ENCODE assay signal across 8 mouse cellular contexts in the genomic region with DNA sequence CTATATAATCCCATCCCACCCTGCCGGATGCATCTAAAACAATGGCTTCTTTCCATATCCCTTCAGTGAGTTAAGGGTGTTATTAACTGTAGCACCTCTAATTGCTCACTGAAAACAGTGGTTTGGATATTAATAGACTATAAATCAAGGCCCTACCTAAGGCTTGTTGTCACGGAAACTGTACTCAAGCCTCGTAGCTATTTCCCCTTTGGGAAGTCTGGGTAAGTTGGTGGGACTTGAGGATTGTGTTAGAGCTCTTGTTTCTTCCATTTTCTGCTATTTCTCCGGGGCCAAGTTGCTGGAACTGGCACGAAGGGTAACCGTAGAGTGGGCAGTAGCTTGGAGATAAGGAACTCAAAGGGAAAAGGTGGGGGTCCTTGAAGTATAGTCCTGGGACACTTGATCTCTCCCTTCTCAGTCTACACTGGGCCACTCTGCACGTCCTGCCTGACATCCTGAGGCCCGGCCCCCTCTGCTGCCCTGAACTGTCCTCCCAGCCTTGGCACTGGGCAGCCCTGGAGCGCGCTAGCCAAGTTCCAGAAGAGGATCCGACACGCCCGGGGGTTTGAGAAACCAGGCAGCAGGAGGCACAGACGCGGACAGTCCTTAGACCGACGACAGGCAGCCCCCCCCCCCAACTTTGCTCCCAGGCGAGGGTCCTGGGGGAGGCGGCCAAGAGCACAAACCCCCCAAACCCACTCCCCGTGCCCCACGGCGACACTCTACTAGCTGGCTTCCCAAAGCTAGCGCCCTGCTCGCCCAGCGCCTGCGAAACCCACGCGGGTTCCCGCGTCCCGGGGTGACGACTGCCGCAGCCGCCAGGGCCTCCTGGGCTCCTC. TPM values are rescaled to one million over a fixed set of nuclear protein-coding genes. Genes with fewer than 3 reads are reported as not detected.
DNase-seq lines count a peak whose midpoint lies in the region; ATAC-seq and TF ChIP-seq lines count a peak whose summit lies in the region.

No protein-coding gene starts in this region.

- DNase-seq in CH12.LX (ENCODE audit: extremely low read depth), result no peak
- DNase-seq in adrenal gland, postnatal 14 days, result peak; percentile 80
- peak; percentile 49 for DNase-seq in embryonic facial prominence, embryonic 10.5 days (ENCODE audit: low spot score)
- DNase-seq in heart, adult 8-10 months (ENCODE audit: low spot score), result peak; percentile 55
- peak; percentile 41 for DNase-seq in kidney, adult 18-20 months

- TF ChIP-seq POLR2A in CH12.LX (IDR thresholded peaks at IDR 0.05; ENCODE audit: low read depth, low read length), result no peak

- peaks cover 0 to 3% of the 10 kb centered on the region in 2 experiments; a peak in 1 of 4 replicates for H3K4me1 ChIP-seq in CH12.LX (ENCODE audit: control insufficient read depth in 1 of 2, insufficient read depth in 2 of 2)
- peaks cover 32% of the 10 kb centered on the region for H3K4me1 ChIP-seq in embryonic facial prominence, embryonic 10.5 days
- peaks cover 44% of the 10 kb centered on the region for H3K4me1 ChIP-seq in liver, embryonic 16.5 days (ENCODE audit: control insufficient read depth, low read depth, low read length)
- peaks cover 9% of the 10 kb centered on the region for H3K4me1 ChIP-seq in neural tube, embryonic 12.5 days

- no peaks in the 10 kb centered on the region for H3K9me3 ChIP-seq in CH12.LX (replicated peaks; ENCODE audit: low read length)
- no peaks in the 10 kb centered on the region for H3K9me3 ChIP-seq in embryonic facial prominence, embryonic 10.5 days
- H3K9me3 ChIP-seq in liver, embryonic 16.5 days (replicated peaks; ENCODE audit: control insufficient read depth, low read length), result no peaks in the 10 kb centered on the region
- no peaks in the 10 kb centered on the region for H3K9me3 ChIP-seq in neural tube, embryonic 12.5 days

- peak; percentile 59 for ATAC-seq in liver, embryonic 16.5 days (ENCODE audit: low read depth)
- ATAC-seq in neural tube, embryonic 12.5 days (ENCODE audit: low FRiP score, low read depth), result peak; percentile 54
- no peak for ATAC-seq in activated CD4-positive, CD25-positive, alpha-beta regulatory T cell, adult 4 months

- no peaks in the 10 kb centered on the region for H3K79me2 ChIP-seq in CH12.LX (replicated peaks; ENCODE audit: control insufficient read depth, extremely low read depth, insufficient read depth, poor library complexity, severe bottlenecking)

- H3K9ac ChIP-seq in CH12.LX (ENCODE audit: insufficient read depth, low read depth), result no peak overlapping the region
- peak overlapping the region; percentile 98 for H3K9ac ChIP-seq in liver, embryonic 16.5 days (ENCODE audit: low read depth, low read length)
- peak overlapping the region; percentile 80 for H3K9ac ChIP-seq in neural tube, embryonic 12.5 days

- no peaks in the 10 kb centered on the region for H3K36me3 ChIP-seq in CH12.LX (replicated peaks in 1 of 2; ENCODE audit: control insufficient read depth in 1 of 2, insufficient read depth in 1 of 2, low read length in 1 of 2)
- no peaks in the 10 kb centered on the region for H3K36me3 ChIP-seq in embryonic facial prominence, embryonic 10.5 days (replicated peaks)
- H3K36me3 ChIP-seq in liver, embryonic 16.5 days (ENCODE audit: control insufficient read depth, insufficient read depth), result no peaks in the 10 kb centered on the region; the same call in 1 of the 2 replicates
- no peaks in the 10 kb centered on the region for H3K36me3 ChIP-seq in neural tube, embryonic 12.5 days

- TF ChIP-seq EP300 in CH12.LX (IDR thresholded peaks at IDR 0.05; ENCODE audit: low read length), result no peak

- in situ Hi-C loops in CH12.LX (cut with MboI; ENCODE audit: low pct_ligation_motif_present, low pct_unique_long_range_greater_than_20kb, low sequenced_read_pairs), result loop anchor here (25.0 kb wide), 1 partner anchor 222 kb away; no protein-coding TSS in a partner anchor

- H3K27ac ChIP-seq in CH12.LX (ENCODE audit: insufficient read depth, low read depth), result no peak overlapping the region
- peak overlapping the region; percentile 80 for H3K27ac ChIP-seq in embryonic facial prominence, embryonic 10.5 days (replicated peaks)
- H3K27ac ChIP-seq in liver, embryonic 16.5 days (ENCODE audit: low read length), result peak overlapping the region; percentile 96
- no peak overlapping the region for H3K27ac ChIP-seq in neural tube, embryonic 12.5 days

- no peak for TF ChIP-seq CTCF in CH12.LX (conservative IDR thresholded peaks at IDR 0.05 in 1 of 2, IDR thresholded peaks at IDR 0.05 in 1 of 2; ENCODE audit: low read depth in 2 of 2, low read length in 2 of 2)

- H3K4me2 ChIP-seq in CH12.LX (ENCODE audit: insufficient read depth, low read depth, poor library complexity, severe bottlenecking), result peak overlapping the region; percentile 82
- H3K4me2 ChIP-seq in liver, embryonic 16.5 days (ENCODE audit: low read depth, low read length), result peak overlapping the region; percentile 96
- peak overlapping the region; percentile 100 for H3K4me2 ChIP-seq in neural tube, embryonic 12.5 days (replicated peaks)

- peaks cover 77% of the 10 kb centered on the region for H3K27me3 ChIP-seq in CH12.LX (replicated peaks)
- H3K27me3 ChIP-seq in embryonic facial prominence, embryonic 10.5 days (replicated peaks; ENCODE audit: low read depth, poor library complexity, severe bottlenecking), result peaks cover 83% of the 10 kb centered on the region
- H3K27me3 ChIP-seq in liver, embryonic 16.5 days (ENCODE audit: control insufficient read depth, insufficient read depth, low read depth, low read length), result peaks cover 10% of the 10 kb centered on the region
- peaks cover 49% of the 10 kb centered on the region for H3K27me3 ChIP-seq in neural tube, embryonic 12.5 days (replicated peaks)

- dilution Hi-C loops in CH12.LX (cut with MboI; ENCODE audit: extremely low pct_ligation_motif_present, extremely low pct_unique_long_range_greater_than_20kb, low sequenced_read_pairs), result no loop called here

- H3K4me3 ChIP-seq in CH12.LX (replicated peaks in 1 of 3; ENCODE audit: low read depth in 2 of 3, low read length in 2 of 3, poor library complexity in 1 of 3), result peak overlapping the region in 2 of 3 experiments; percentile 54 to 58
- H3K4me3 ChIP-seq in embryonic facial prominence, embryonic 10.5 days, result peak overlapping the region; percentile 83
- H3K4me3 ChIP-seq in liver, embryonic 16.5 days (ENCODE audit: low read depth, low read length), result peak overlapping the region; percentile 89
- peak overlapping the region; percentile 69 for H3K4me3 ChIP-seq in neural tube, embryonic 12.5 days

- 4% methylated on average over 34 of the region's 34 CpGs for WGBS in embryonic facial prominence, embryonic 10.5 days
- 2% methylated on average over 33 of the region's 34 CpGs for WGBS in liver, embryonic 16.5 days (ENCODE audit: insufficient replicate concordance)
- WGBS in neural tube, embryonic 12.5 days, result 3% methylated on average over 34 of the region's 34 CpGs

- no peak for TF ChIP-seq RAD21 in CH12.LX (IDR thresholded peaks at IDR 0.05; ENCODE audit: low read depth, low read length)

TF ChIP-seq in CH12.LX, 34 proteins besides CTCF, POLR2A, EP300 and RAD21:
- no peak for TF ChIP-seq SIN3A (IDR thresholded peaks at IDR 0.05; ENCODE audit: low read length)

RNA-seq across cellular contexts. Expression of a gene that starts 1.2 kb away (rescaled TPM):
- total RNA-seq in CH12.LX (2012; rRNA removed) (0.04 and 0.08 TPM in 2 replicates), CH12.LX (2014; rRNA removed) (0.01 and 0.03 TPM in 2 replicates)
- 0.04 and 0.08 TPM in 2 replicates for polyA plus RNA-seq in CH12.LX (2012; ENCODE audit: insufficient read length, low read depth)
- total RNA-seq in adrenal gland, postnatal 14 days (2021), result 50.1 and 51.5 TPM in 2 replicates
- 4.5 and 5.0 TPM in 2 replicates for polyA plus RNA-seq in embryonic facial prominence, embryonic 10.5 days (2016; fragmentation: Nextera tagmentation; extraction: Ambion mirVana)
- total RNA-seq in heart, adult 8-10 months (2022), result 10 to 100 TPM; 91.9 to 98.2 (median 95.8) TPM
- 66.5 and 77.6 TPM in 2 replicates for polyA plus RNA-seq in liver, embryonic 16.5 days (2015; fragmentation: Nextera tagmentation; extraction: Ambion mirVana)
- 2.5 and 2.9 TPM in 2 replicates for polyA plus RNA-seq in neural tube, embryonic 12.5 days (2016; fragmentation: Nextera tagmentation; extraction: Ambion mirVana)
- polyA plus RNA-seq in activated CD4-positive, CD25-positive, alpha-beta regulatory T cell, adult 4 months (2017; shearing (Covaris generic)), result under 1 TPM; 0.28 to 0.37 TPM

RNA-seq across cellular contexts. Expression of a gene that starts 56.2 kb away (rescaled TPM):
- total RNA-seq in CH12.LX (2012; rRNA removed) (87.1 and 92.0 TPM in 2 replicates), CH12.LX (2014; rRNA removed) (139 and 160 TPM in 2 replicates)
- 48.9 and 52.0 TPM in 2 replicates for polyA plus RNA-seq in CH12.LX (2012; ENCODE audit: insufficient read length, low read depth)
- 74.0 and 75.3 TPM in 2 replicates for total RNA-seq in adrenal gland, postnatal 14 days (2021)
- polyA plus RNA-seq in embryonic facial prominence, embryonic 10.5 days (2016; fragmentation: Nextera tagmentation; extraction: Ambion mirVana), result 97.1 and 101 TPM in 2 replicates
- 10 to 100 TPM; 74.6 to 86.6 (median 80.5) TPM for total RNA-seq in heart, adult 8-10 months (2022)
- polyA plus RNA-seq in liver, embryonic 16.5 days (2015; fragmentation: Nextera tagmentation; extraction: Ambion mirVana), result 67.7 and 70.1 TPM in 2 replicates
- 104 and 108 TPM in 2 replicates for polyA plus RNA-seq in neural tube, embryonic 12.5 days (2016; fragmentation: Nextera tagmentation; extraction: Ambion mirVana)
- polyA plus RNA-seq in activated CD4-positive, CD25-positive, alpha-beta regulatory T cell, adult 4 months (2017; shearing (Covaris generic)), result 100 to 1,000 TPM; 149 to 159 TPM

RNA-seq across cellular contexts. Expression of a gene that starts 56.2 kb away (rescaled TPM):
- total RNA-seq in CH12.LX (2012; rRNA removed), result 8.8 and 9.2 TPM in 2 replicates
- total RNA-seq in CH12.LX (2014; rRNA removed), result 4.8 and 5.6 TPM in 2 replicates
- polyA plus RNA-seq in CH12.LX (2012; ENCODE audit: insufficient read length, low read depth), result 19.5 and 25.3 TPM in 2 replicates
- total RNA-seq in adrenal gland, postnatal 14 days (2021), result 16.5 and 22.0 TPM in 2 replicates
- 50.3 and 50.4 TPM in 2 replicates for polyA plus RNA-seq in embryonic facial prominence, embryonic 10.5 days (2016; fragmentation: Nextera tagmentation; extraction: Ambion mirVana)
- total RNA-seq in heart, adult 8-10 months (2022), result 10 to 100 TPM; 12.8 to 16.1 (median 14.9) TPM
- 21.7 and 22.8 TPM in 2 replicates for polyA plus RNA-seq in liver, embryonic 16.5 days (2015; fragmentation: Nextera tagmentation; extraction: Ambion mirVana)
- 38.1 and 39.0 TPM in 2 replicates for polyA plus RNA-seq in neural tube, embryonic 12.5 days (2016; fragmentation: Nextera tagmentation; extraction: Ambion mirVana)
- polyA plus RNA-seq in activated CD4-positive, CD25-positive, alpha-beta regulatory T cell, adult 4 months (2017; shearing (Covaris generic)), result 10 to 100 TPM; 16.5 to 22.9 TPM

Comparison
In these comparisons a context has a peak if more than half of its experiments do, and no peak if none do; other contexts are left out.
1. H3K27ac ChIP-seq: peak in embryonic facial prominence, embryonic 10.5 days (single experiment) and liver, embryonic 16.5 days (single experiment); none in CH12.LX (single experiment) and neural tube, embryonic 12.5 days (single experiment).
2. RNA of a gene that starts 1.2 kb away (polyA plus RNA-seq): 66.5 to 77.6 TPM in liver, embryonic 16.5 days; 4.5 to 5.0 TPM in embryonic facial prominence, embryonic 10.5 days, 2.5 to 2.9 TPM in neural tube, embryonic 12.5 days, 0.28 to 0.37 TPM in activated CD4-positive, CD25-positive, alpha-beta regulatory T cell, adult 4 months and 0.04 to 0.08 TPM in CH12.LX; every median in the first group is over 10 times any median in the second.
3. Peak in every context shown above with its lines, with median percentiles within 50 percentile points of each other: H3K4me2 ChIP-seq and H3K4me3 ChIP-seq.